Mouse (Mus musculus) hindbrain, embryonic 12.5 days (tissue): Measurements from ENCODE around the gene Itsn2. TPM values are rescaled to one million over a fixed set of nuclear protein-coding genes. Genes with fewer than 3 reads are reported as not detected.
"Not testable (repeated sequence)": the region's sequence is repeated elsewhere in the genome, so short reads cannot be mapped to it uniquely, and the experiment has no call there.

Experiments used
- ATAC-seq: fragments of 200-750 bp; cut with Nextera tagmentation; 2 replicates; pipeline ENCODE4 v1.8.0; 2017; ENCODE audit warnings: moderate TSS enrichment; ENCODE audit not compliant: low FRiP score
- H3K27ac ChIP-seq: fragments of 300-500 bp; sonication (generic); 2 replicates; pipeline ENCODE4 v1.5.1; 2016; ENCODE audit warnings: mild to moderate bottlenecking
- H3K27me3 ChIP-seq: fragments of 300-500 bp; sonication (generic); 2 replicates; pipeline ENCODE4 v1.6.1; 2016; ENCODE audit warnings: mild to moderate bottlenecking
- H3K36me3 ChIP-seq: fragments of 300-500 bp; sonication (generic); 2 replicates; pipeline ENCODE4 v1.6.1; 2016; ENCODE audit warnings: mild to moderate bottlenecking
- H3K4me1 ChIP-seq: fragments of 300-500 bp; sonication (generic); 2 replicates; pipeline ENCODE4 v1.6.1; 2016
- H3K4me2 ChIP-seq: fragments of 300-500 bp; sonication (generic); replicated peaks from 2 replicates; pipeline ENCODE4 v1.6.1; 2016; ENCODE audit warnings: mild to moderate bottlenecking
- H3K4me3 ChIP-seq: fragments of 300-500 bp; sonication (generic); 2 replicates; pipeline ENCODE4 v1.5.1; 2016; ENCODE audit warnings: mild to moderate bottlenecking
- H3K9ac ChIP-seq: fragments of 300-500 bp; sonication (generic); 2 replicates; pipeline ENCODE4 v1.6.1; 2016; ENCODE audit warnings: mild to moderate bottlenecking, moderate library complexity
- H3K9me3 ChIP-seq: fragments of 300-500 bp; sonication (generic); replicated peaks from 2 replicates; pipeline ENCODE4 v1.6.1; 2016; ENCODE audit warnings: mild to moderate bottlenecking
- WGBS: fragments of 180-500 bp; shearing (Covaris S2); methylation state at CpG from one replicate; pipeline ENCODE4 v1.1.7; 2016; 5-methylcytosine and 5-hydroxymethylcytosine counted together
- polyA plus RNA-seq: library from polyadenylated mRNA; unstranded; fragments of >200 nt; fragmentation: Nextera tagmentation; extraction: Ambion mirVana; gene quantifications from 2 replicates; pipeline ENCODE4 v1.2.1, GENCODE M21; 2016

The Itsn2 gene
- polyA plus RNA-seq, 1 experiment from 2014 or later: 20.7 TPM

- no peak for ATAC-seq
- Histone ChIP-seq H3K27ac (no peak overlapping the region), H3K36me3 (no peaks in the 10 kb centered on the region), H3K4me3 (no peak overlapping the region), H3K4me2 (no peak overlapping the region), H3K9ac (no peak overlapping the region), H3K9me3 (no peaks in the 10 kb centered on the region), H3K4me1 (no peaks in the 10 kb centered on the region), H3K27me3 (no peaks in the 10 kb centered on the region)
- 90% methylated on average over 14 of the region's 14 CpGs for WGBS
Observed at GRCm38 (mm10) chr12:4689341-4689740, 96.9 kb downstream of the Itsn2 start.

GRCm38 (mm10) chr12:4691193-4691592, 98.8 kb downstream of the Itsn2 start:
- H3K36me3 ChIP-seq: no peaks in the 10 kb centered on the region
- WGBS: 86% methylated on average over 3 of the region's 3 CpGs
- H3K27ac ChIP-seq: no peak overlapping the region
- H3K27me3 ChIP-seq: no peaks in the 10 kb centered on the region
- no peak for ATAC-seq
- H3K9me3 ChIP-seq: no peaks in the 10 kb centered on the region
- no peak overlapping the region for H3K4me3 ChIP-seq
- no peaks in the 10 kb centered on the region for H3K4me1 ChIP-seq
- no peak overlapping the region for H3K4me2 ChIP-seq
- no peak overlapping the region for H3K9ac ChIP-seq

DNA sequence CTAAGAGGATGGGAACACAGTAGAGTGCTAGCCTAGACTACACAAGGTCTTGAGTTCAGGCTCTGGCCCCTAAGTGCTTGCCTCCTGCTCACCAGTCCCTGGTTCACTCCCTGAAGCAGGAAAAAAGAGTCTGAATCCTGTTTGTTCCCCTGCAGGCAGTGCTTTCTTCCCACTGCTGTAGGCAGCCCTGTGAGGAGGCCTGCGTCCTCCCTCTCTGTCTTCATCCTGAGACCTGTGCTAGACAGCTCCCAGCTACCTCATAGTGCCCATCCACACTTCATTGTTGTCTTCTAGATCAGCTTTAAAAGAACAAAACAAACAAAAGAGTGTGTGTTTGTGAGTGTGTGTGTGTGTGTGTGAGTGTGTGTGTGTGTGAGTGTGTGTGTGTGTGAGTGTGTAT, 102.1 kb downstream of the Itsn2 start:
- no peaks in the 10 kb centered on the region for H3K9me3 ChIP-seq
- H3K9ac ChIP-seq: no peak overlapping the region
- no peaks in the 10 kb centered on the region for H3K4me1 ChIP-seq
- H3K4me2 ChIP-seq: no peak overlapping the region
- ATAC-seq: no peak
- H3K36me3 ChIP-seq: 0 out of 2 replicates have a peak, but pooled peaks cover 5% of the 10 kb centered on the region
- no peak overlapping the region for H3K27ac ChIP-seq
- H3K4me3 ChIP-seq: no peak overlapping the region
- no peaks in the 10 kb centered on the region for H3K27me3 ChIP-seq
- WGBS: 82% methylated on average over 1 of the region's 1 CpGs

GRCm38 (mm10) chr12:4705626-4706025, 113.2 kb downstream of the Itsn2 start:
- H3K9ac ChIP-seq, H3K27ac ChIP-seq, H3K4me3 ChIP-seq, H3K4me2 ChIP-seq, H3K27me3 ChIP-seq, H3K9me3 ChIP-seq, ATAC-seq, H3K4me1 ChIP-seq: not testable (repeated sequence)
- WGBS: 74% methylated on average over 6 of the region's 6 CpGs
- H3K36me3 ChIP-seq: peaks cover 24% of the 10 kb centered on the region

DNA sequence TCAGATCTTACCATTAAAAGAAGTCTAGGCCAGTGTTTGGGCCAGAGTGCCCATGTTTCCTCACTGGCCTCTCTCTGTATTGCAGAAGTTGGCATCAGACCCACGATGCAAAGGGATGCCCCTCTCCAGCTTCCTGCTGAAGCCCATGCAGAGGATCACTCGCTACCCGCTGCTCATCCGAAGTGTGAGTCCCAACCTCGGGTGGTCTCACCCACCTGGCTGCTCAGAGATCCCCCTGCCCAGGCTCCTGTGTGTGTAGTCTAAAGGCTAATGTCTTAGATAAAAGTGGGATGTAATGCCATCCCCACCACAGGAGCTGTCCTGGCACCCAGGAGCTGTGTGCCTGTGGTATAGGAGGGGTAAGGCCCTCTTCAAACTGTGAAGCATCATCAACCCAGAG, 113.7 kb downstream of the Itsn2 start:
- H3K9ac ChIP-seq: no peak overlapping the region
- H3K9me3 ChIP-seq: no peaks in the 10 kb centered on the region
- no peaks in the 10 kb centered on the region for H3K27me3 ChIP-seq
- 91% methylated on average over 5 of the region's 5 CpGs for WGBS
- no peak for ATAC-seq
- H3K4me1 ChIP-seq: no peaks in the 10 kb centered on the region
- H3K4me2 ChIP-seq: no peak overlapping the region
- H3K4me3 ChIP-seq: no peak overlapping the region
- H3K36me3 ChIP-seq: peaks cover 24% of the 10 kb centered on the region
- no peak overlapping the region for H3K27ac ChIP-seq

DNA sequence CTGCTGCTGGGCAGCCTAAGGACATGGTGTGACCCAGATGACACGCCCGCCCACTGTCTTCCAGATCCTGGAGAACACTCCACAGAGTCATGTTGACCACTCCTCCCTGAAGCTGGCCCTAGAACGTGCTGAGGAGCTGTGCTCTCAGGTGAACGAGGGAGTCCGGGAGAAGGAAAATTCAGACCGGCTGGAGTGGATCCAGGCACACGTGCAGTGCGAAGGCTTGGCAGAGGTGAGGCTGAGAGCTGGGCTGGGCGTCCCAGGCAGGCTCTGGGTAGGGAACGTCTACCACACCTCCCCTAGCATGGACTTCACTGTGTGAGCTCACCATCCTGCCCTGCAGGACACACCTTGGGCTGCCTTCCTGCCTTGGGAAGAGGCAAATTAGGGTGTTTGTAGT, 114.5 kb downstream of the Itsn2 start:
- ATAC-seq: no peak
- no peaks in the 10 kb centered on the region for H3K4me1 ChIP-seq
- whole genome bisulfite sequencing: 92% methylated on average over 10 of the region's 10 CpGs
- H3K36me3 ChIP-seq: peaks cover 25% of the 10 kb centered on the region
- H3K9ac ChIP-seq: no peak overlapping the region
- no peak overlapping the region for H3K4me2 ChIP-seq
- H3K27ac ChIP-seq: no peak overlapping the region
- H3K9me3 ChIP-seq: no peaks in the 10 kb centered on the region
- no peak overlapping the region for H3K4me3 ChIP-seq
- no peaks in the 10 kb centered on the region for H3K27me3 ChIP-seq

DNA sequence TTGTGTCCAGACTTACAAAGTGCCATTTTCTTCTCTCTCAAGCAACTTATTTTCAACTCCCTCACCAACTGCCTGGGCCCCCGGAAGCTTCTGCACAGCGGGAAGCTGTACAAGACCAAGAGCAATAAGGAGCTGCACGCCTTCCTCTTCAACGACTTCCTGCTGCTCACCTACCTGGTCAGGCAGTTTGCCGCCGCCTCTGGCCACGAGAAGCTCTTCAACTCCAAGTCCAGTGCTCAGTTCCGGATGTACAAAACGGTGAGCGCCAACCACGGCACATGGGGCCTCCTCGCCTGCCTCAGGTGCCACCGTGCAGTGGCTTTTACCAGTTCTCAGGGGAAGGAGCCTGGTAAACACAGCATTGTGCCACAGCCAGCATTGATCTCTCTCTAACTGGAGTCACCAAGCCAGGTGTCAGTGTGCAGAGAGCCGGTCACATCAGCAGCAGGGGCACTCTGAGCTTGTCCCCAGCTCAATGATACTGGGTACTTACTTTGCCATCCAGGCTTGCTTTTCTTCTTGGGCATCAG, 115.1 kb downstream of the Itsn2 start:
- H3K4me1 ChIP-seq: no peaks in the 10 kb centered on the region

DNA sequence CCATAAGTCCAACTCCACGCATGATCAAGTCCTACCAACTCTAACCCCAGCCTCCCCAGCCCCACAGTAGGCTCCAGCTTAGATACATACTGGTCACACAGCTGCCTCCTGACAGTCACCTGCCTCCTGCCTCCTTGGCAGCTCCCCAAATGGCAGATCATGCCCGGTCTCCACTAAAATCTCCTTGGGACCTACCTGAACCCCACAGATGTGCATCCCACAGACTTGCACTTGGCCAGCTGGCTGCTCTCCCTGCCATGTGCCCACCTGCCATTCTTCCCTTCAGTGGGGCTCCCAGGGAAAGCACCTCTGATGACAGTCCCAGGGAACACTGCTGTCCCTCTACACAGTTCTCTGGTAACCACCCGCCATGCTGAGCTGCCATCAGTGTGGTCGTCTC, 115.9 kb downstream of the Itsn2 start:
- H3K27me3 ChIP-seq: no peaks in the 10 kb centered on the region
- peaks cover 34% of the 10 kb centered on the region for H3K36me3 ChIP-seq
- H3K27ac ChIP-seq: no peak overlapping the region
- H3K9me3 ChIP-seq: no peaks in the 10 kb centered on the region
- H3K4me2 ChIP-seq: no peak overlapping the region
- H3K9ac ChIP-seq: no peak overlapping the region
- WGBS: 91% methylated on average over 4 of the region's 4 CpGs
- H3K4me3 ChIP-seq: no peak overlapping the region
- H3K4me1 ChIP-seq: no peaks in the 10 kb centered on the region
- no peak for ATAC-seq

More for the DNA sequence above, 115.1 kb downstream of the Itsn2 start:
- Histone ChIP-seq H3K36me3 (peaks cover 31% of the 10 kb centered on the region), H3K9ac (no peak overlapping the region), H3K27me3 (no peaks in the 10 kb centered on the region), H3K9me3 (no peaks in the 10 kb centered on the region), H3K4me2 (no peak overlapping the region), H3K27ac (no peak overlapping the region), H3K4me3 (no peak overlapping the region)
- ATAC-seq: no peak
- 93% methylated on average over 14 of the region's 14 CpGs for WGBS

- no peaks in the 10 kb centered on the region for H3K27me3 ChIP-seq
- no peak overlapping the region for H3K4me3 ChIP-seq
- no peaks in the 10 kb centered on the region for H3K9me3 ChIP-seq
- H3K4me2 ChIP-seq: no peak overlapping the region
- no peak overlapping the region for H3K9ac ChIP-seq
- peak; percentile 67 for ATAC-seq
- 71% methylated on average over 8 of the region's 8 CpGs for WGBS
- H3K4me1 ChIP-seq: no peaks in the 10 kb centered on the region
- H3K36me3 ChIP-seq: peaks cover 34% of the 10 kb centered on the region
- no peak overlapping the region for H3K27ac ChIP-seq
Observed at GRCm38 (mm10) chr12:4708881-4709604, 116.6 kb downstream of the Itsn2 start.

DNA sequence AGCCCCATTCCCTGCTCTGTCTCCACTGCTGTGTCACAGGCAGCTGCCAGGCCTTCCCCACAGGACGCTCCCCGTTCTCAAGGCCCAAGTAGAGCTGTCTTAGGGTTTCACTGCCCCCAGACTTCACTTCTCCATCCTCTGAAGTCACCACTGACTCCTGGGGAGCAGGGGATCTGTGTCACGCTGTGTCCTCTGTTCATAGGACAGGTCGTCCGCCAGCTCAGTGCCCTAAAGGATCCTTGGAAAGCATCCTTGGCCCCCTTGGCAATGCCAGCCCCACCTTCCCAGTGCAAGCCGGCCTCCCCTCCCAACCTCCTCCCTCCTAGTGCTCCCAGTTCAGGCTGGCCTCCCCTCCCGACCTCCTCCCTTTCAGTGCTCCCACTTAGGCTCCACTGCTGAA, 117.5 kb downstream of the Itsn2 start:
- WGBS: 88% methylated on average over 7 of the region's 7 CpGs

GRCm38 (mm10) chr12:4713361-4713760, 120.9 kb downstream of the Itsn2 start:
- 88% methylated on average over 4 of the region's 4 CpGs for WGBS
- H3K4me3 ChIP-seq: no peak overlapping the region
- no peak overlapping the region for H3K27ac ChIP-seq
- no peak for ATAC-seq
- no peaks in the 10 kb centered on the region for H3K9me3 ChIP-seq
- H3K36me3 ChIP-seq: peaks cover 23% of the 10 kb centered on the region
- H3K27me3 ChIP-seq: no peaks in the 10 kb centered on the region
- H3K4me1 ChIP-seq: 0 out of 2 replicates have a peak, but pooled peaks cover 3% of the 10 kb centered on the region
- H3K4me2 ChIP-seq: no peak overlapping the region
- H3K9ac ChIP-seq: no peak overlapping the region

More for the DNA sequence above, 117.5 kb downstream of the Itsn2 start:
- H3K4me1 ChIP-seq: no peaks in the 10 kb centered on the region
- H3K4me3 ChIP-seq: no peak overlapping the region
- H3K4me2 ChIP-seq: no peak overlapping the region
- H3K27ac ChIP-seq: no peak overlapping the region
- no peak overlapping the region for H3K9ac ChIP-seq
- H3K27me3 ChIP-seq: no peaks in the 10 kb centered on the region
- ATAC-seq: no peak
- H3K9me3 ChIP-seq: no peaks in the 10 kb centered on the region
- peaks cover 34% of the 10 kb centered on the region for H3K36me3 ChIP-seq

DNA sequence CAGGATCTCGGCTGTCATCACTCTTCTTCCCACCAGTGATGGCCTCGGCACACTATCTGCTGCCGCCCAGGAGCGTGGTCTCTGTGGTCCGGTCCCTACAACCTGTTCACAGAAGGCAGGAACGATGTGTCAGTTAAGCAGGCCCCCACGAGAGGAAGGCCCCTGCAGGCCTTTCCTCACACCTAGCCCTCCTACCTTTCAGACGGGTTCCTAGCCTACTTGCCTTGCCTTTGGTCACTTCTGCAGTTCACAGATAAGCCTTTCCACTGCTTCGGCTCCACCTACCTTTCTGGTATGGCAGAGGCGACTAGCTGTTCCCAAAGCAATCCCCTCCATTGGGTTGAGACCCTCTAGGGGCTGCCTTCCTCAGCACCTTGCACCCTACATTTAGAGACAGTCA, 123.2 kb downstream of the Itsn2 start:
- H3K4me3 ChIP-seq: no peak overlapping the region
- no peak overlapping the region for H3K9ac ChIP-seq
- no peak overlapping the region for H3K4me2 ChIP-seq
- H3K27ac ChIP-seq: no peak overlapping the region
- H3K9me3 ChIP-seq: no peaks in the 10 kb centered on the region
- H3K27me3 ChIP-seq: no peaks in the 10 kb centered on the region
- WGBS: 75% methylated on average over 10 of the region's 10 CpGs
- peaks cover 10% of the 10 kb centered on the region for H3K36me3 ChIP-seq
- no peak for ATAC-seq
- 0 out of 2 replicates have a peak, but pooled peaks cover 3% of the 10 kb centered on the region for H3K4me1 ChIP-seq

GRCm38 (mm10) chr12:4717417-4717816, 125.0 kb downstream of the Itsn2 start:
- Histone ChIP-seq H3K9ac (no peak overlapping the region), H3K4me1 (0 out of 2 replicates have a peak, but pooled peaks cover 3% of the 10 kb centered on the region), H3K4me2 (no peak overlapping the region; the same call in 1 of the 2 replicates), H3K9me3 (no peaks in the 10 kb centered on the region), H3K27me3 (no peaks in the 10 kb centered on the region), H3K27ac (no peak overlapping the region), H3K4me3 (no peak overlapping the region), H3K36me3 (peaks cover 4% of the 10 kb centered on the region; the same call in 1 of the 2 replicates)
- 9% methylated on average over 7 of the region's 7 CpGs for WGBS
- peak; percentile 69; the same call in 1 of the 2 replicates for ATAC-seq
